Mouse (Mus musculus): ENCODE results near the gene Tigd4.

DNA sequence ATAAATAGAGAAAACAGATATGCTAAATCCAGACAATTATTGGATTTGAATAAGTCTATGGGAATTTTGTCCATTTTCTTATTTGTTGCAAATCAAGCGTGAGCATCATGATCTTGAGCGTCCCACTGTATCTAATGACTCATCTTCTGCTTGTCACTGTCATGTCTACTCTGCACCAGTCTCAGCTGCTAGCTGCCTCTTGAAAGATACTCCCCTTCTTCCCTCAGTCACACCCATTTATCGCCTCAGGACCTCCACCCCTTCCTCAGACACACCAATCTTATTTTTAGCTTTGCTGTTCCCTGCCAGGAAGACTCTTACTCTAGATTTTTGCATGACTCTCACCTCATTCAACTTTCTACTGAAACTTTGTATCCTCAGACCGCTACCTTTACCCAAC, 30.0 kb upstream of the Tigd4 start:
- TF ChIP-seq CTCF (IDR thresholded peaks at IDR 0.05; ENCODE audit: extremely low read depth, insufficient read depth, insufficient read length, insufficient replicate concordance) = no peak
- TF ChIP-seq POLR2A (IDR thresholded peaks at IDR 0.05; ENCODE audit: low read depth, low read length) = no peak

All from spleen, adult 2 months (tissue).